Mouse (Mus musculus) forebrain, embryonic 11.5 days (tissue): Measurements from ENCODE around the gene Cabp4. TPM values are rescaled to one million over a fixed set of nuclear protein-coding genes. Genes with fewer than 3 reads are reported as not detected.

Source experiments
- ATAC-seq: fragments of 200-750 bp; cut with Nextera tagmentation; replicated peaks from 2 replicates; pipeline ENCODE4 v1.8.0; 2017; ENCODE audit warnings: moderate TSS enrichment; ENCODE audit not compliant: low FRiP score
- DNase-seq: peaks from one replicate; pipeline ENCODE4 v3.0.0-alpha.2; 2017; ENCODE audit warnings: low spot score
- H3K27ac ChIP-seq: fragments of 300-500 bp; sonication (generic); 2 replicates; pipeline ENCODE4 v1.5.1; 2014; ENCODE audit warnings: low read depth, low read length
- H3K27me3 ChIP-seq: fragments of 300-500 bp; sonication (generic); 2 replicates; pipeline ENCODE4 v1.6.1; 2014; ENCODE audit warnings: mild to moderate bottlenecking, low read length, mixed read lengths; ENCODE audit not compliant: control insufficient read depth, insufficient read depth
- H3K36me3 ChIP-seq: fragments of 300-500 bp; sonication (generic); 2 replicates; pipeline ENCODE4 v1.6.1; 2014; ENCODE audit warnings: mild to moderate bottlenecking, low read length, moderate library complexity, mixed read lengths; ENCODE audit not compliant: control insufficient read depth, insufficient read depth
- H3K4me1 ChIP-seq: fragments of 300-500 bp; sonication (generic); replicated peaks from 2 replicates; pipeline ENCODE4 v1.6.1; 2014; ENCODE audit warnings: low read length, mixed read lengths; ENCODE audit not compliant: control insufficient read depth, insufficient read depth
- H3K4me2 ChIP-seq: fragments of 300-500 bp; sonication (generic); 2 replicates; pipeline ENCODE4 v1.6.1; 2014; ENCODE audit warnings: low read depth, mild to moderate bottlenecking, low read length, moderate library complexity, mixed read lengths; ENCODE audit not compliant: severe bottlenecking
- H3K4me3 ChIP-seq: fragments of 300-500 bp; sonication (generic); 2 replicates; pipeline ENCODE4 v1.5.1; 2014; ENCODE audit warnings: low read depth, low read length
- H3K9ac ChIP-seq: fragments of 300-500 bp; sonication (generic); 2 replicates; pipeline ENCODE4 v1.6.1; 2014; ENCODE audit warnings: low read length
- H3K9me3 ChIP-seq: fragments of 300-500 bp; sonication (generic); 2 replicates; pipeline ENCODE4 v1.6.1; 2016; ENCODE audit warnings: low read length, mixed read lengths; ENCODE audit not compliant: control insufficient read depth
- WGBS: fragments of 180-500 bp; shearing (Covaris S2); extraction: QIAGEN DNeasy Blood & Tissue Kit; methylation state at CpG from one replicate; pipeline ENCODE4 v1.1.7; 2014; 5-methylcytosine and 5-hydroxymethylcytosine counted together
- polyA plus RNA-seq: library from polyadenylated mRNA; unstranded; fragments of >200 nt; fragmentation: Nextera tagmentation; extraction: Ambion mirVana; gene quantifications from 2 replicates; pipeline ENCODE4 v1.2.1, GENCODE M21; 2014

Cabp4 gene
- polyA plus RNA-seq, 1 experiment from 2014 or later = not detected

GRCm38 (mm10) chr19:4094774-4095303 is 49.0 kb downstream of the Cabp4 start:
- H3K4me2 ChIP-seq = no peak overlapping the region
- no peak overlapping the region for H3K4me3 ChIP-seq
- no peaks in the 10 kb centered on the region for H3K36me3 ChIP-seq
- no peak overlapping the region for H3K27ac ChIP-seq
- H3K27me3 ChIP-seq = no peaks in the 10 kb centered on the region
- H3K9ac ChIP-seq = no peak overlapping the region
- DNase-seq (no peak), ATAC-seq (no peak)
- H3K9me3 ChIP-seq = no peaks in the 10 kb centered on the region
- peaks cover 8% of the 10 kb centered on the region; the same call in 1 of the 2 replicates for H3K4me1 ChIP-seq
- 84% methylated on average over 5 of the region's 5 CpGs for WGBS

- ATAC-seq (no peak), DNase-seq (no peak)
- H3K4me3 ChIP-seq = no peak overlapping the region
- no peaks in the 10 kb centered on the region for H3K9me3 ChIP-seq
- peaks cover 7% of the 10 kb centered on the region; the same call in 1 of the 2 replicates for H3K4me1 ChIP-seq
- H3K27ac ChIP-seq = no peak overlapping the region
- H3K9ac ChIP-seq = no peak overlapping the region
- H3K36me3 ChIP-seq = no peaks in the 10 kb centered on the region
- 88% methylated on average over 3 of the region's 3 CpGs for WGBS
- no peaks in the 10 kb centered on the region for H3K27me3 ChIP-seq
- no peak overlapping the region for H3K4me2 ChIP-seq
Measured at GRCm38 (mm10) chr19:4094348-4094747, 49.5 kb downstream of the Cabp4 start.

DNA sequence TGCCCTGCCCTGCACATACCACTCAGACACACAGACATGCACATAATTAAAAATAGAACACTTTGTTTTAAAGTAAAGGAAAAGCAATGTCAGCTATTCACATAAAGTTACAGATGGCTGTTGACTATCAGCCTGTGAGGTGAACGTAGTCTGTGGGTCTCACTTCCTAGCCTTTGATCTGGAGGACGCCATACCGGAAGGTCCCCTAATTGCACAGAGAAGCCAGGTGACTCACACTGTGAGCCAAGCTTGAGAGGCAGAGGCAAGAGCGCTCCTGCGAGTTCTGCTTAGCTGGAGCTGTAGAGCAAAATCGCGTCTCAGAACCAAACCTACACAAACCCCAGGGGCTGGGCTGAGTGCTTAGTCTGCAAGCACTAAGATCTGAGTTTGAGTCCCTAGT is 50.1 kb downstream of the Cabp4 start:
- no peaks in the 10 kb centered on the region for H3K27me3 ChIP-seq
- H3K4me1 ChIP-seq = peaks cover 5% of the 10 kb centered on the region; the same call in 1 of the 2 replicates
- DNase-seq (no peak), ATAC-seq (no peak)
- no peaks in the 10 kb centered on the region for H3K9me3 ChIP-seq
- H3K27ac ChIP-seq = no peak overlapping the region
- H3K9ac ChIP-seq = no peak overlapping the region
- H3K36me3 ChIP-seq = no peaks in the 10 kb centered on the region
- no peak overlapping the region for H3K4me3 ChIP-seq
- H3K4me2 ChIP-seq = no peak overlapping the region
- WGBS = 81% methylated on average over 7 of the region's 7 CpGs

GRCm38 (mm10) chr19:4092750-4093149 is 51.1 kb downstream of the Cabp4 start:
- H3K9ac ChIP-seq = no peak overlapping the region
- H3K4me2 ChIP-seq = no peak overlapping the region
- H3K27ac ChIP-seq = no peak overlapping the region
- no peaks in the 10 kb centered on the region for H3K27me3 ChIP-seq
- WGBS = 88% methylated on average over 3 of the region's 3 CpGs
- no peak overlapping the region for H3K4me3 ChIP-seq
- no peaks in the 10 kb centered on the region for H3K36me3 ChIP-seq
- no peaks in the 10 kb centered on the region for H3K9me3 ChIP-seq
- no peak for ATAC-seq
- H3K4me1 ChIP-seq = peaks cover 2% of the 10 kb centered on the region; the same call in 1 of the 2 replicates
- DNase-seq = no peak

DNA sequence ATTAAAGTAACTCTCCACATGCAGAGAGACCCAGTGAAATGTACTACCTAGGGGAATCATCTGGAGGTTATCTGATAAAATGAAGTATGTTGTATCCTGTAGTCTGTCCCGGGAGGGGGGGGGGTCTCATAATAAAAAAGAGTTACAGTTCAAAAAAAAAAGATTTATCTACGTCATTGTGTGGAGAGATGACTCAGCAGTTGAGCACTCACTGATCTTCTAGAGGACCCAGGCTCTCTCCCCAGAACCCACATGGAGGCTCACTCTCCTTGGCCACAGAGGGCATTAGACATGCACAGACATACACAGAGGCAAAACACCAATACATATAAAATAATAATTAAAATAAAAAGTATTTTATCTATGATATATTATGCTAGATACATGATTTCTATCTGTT is 52.5 kb downstream of the Cabp4 start:
- ATAC-seq (no peak), DNase-seq (no peak)
- H3K36me3 ChIP-seq = no peaks in the 10 kb centered on the region
- no peaks in the 10 kb centered on the region for H3K27me3 ChIP-seq
- WGBS = 68% methylated on average over 2 of the region's 2 CpGs
- H3K4me3 ChIP-seq = no peak overlapping the region
- H3K4me2 ChIP-seq = no peak overlapping the region
- H3K27ac ChIP-seq = no peak overlapping the region
- no peak overlapping the region for H3K9ac ChIP-seq
- H3K4me1 ChIP-seq = no peaks in the 10 kb centered on the region; the same call in 1 of the 2 replicates
- no peaks in the 10 kb centered on the region for H3K9me3 ChIP-seq

GRCm38 (mm10) chr19:4090446-4090845 is 53.4 kb downstream of the Cabp4 start:
- Histone ChIP-seq H3K4me3 (no peak overlapping the region), H3K4me1 (no peaks in the 10 kb centered on the region), H3K9me3 (no peaks in the 10 kb centered on the region), H3K36me3 (no peaks in the 10 kb centered on the region), H3K4me2 (no peak overlapping the region), H3K9ac (no peak overlapping the region), H3K27ac (no peak overlapping the region), H3K27me3 (no peaks in the 10 kb centered on the region)
- DNase-seq (no peak), ATAC-seq (no peak)
- 90% methylated on average over 3 of the region's 3 CpGs for WGBS

DNA sequence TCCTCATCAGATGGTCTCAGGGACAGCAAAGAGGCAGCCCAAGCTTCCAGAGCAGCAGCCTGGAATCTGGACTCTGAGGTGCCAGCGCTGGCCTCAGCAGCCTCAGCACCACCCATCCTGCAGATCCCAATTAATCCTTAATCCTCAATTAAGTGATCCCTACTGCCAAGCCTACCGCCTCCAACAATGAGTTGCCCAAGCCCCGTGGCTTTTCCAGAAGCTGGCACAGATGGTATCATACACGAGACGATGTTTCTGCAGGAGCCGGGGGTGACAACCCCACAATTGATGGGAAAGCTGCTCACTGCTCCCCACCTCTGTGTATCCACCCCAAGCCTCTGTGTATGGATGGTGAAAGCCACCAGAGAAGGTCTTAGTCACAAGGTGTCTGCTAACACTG is 54.7 kb downstream of the Cabp4 start:
- no peaks in the 10 kb centered on the region for H3K36me3 ChIP-seq
- H3K4me3 ChIP-seq = no peak overlapping the region
- no peaks in the 10 kb centered on the region for H3K4me1 ChIP-seq
- DNase-seq (no peak), ATAC-seq (no peak)
- H3K27ac ChIP-seq = no peak overlapping the region
- 65% methylated on average over 6 of the region's 6 CpGs for WGBS
- H3K4me2 ChIP-seq = no peak overlapping the region
- H3K27me3 ChIP-seq = no peaks in the 10 kb centered on the region
- H3K9me3 ChIP-seq = no peaks in the 10 kb centered on the region
- no peak overlapping the region for H3K9ac ChIP-seq

- H3K36me3 ChIP-seq = no peaks in the 10 kb centered on the region
- WGBS = 55% methylated on average over 5 of the region's 5 CpGs
- H3K4me3 ChIP-seq = no peak overlapping the region
- DNase-seq (peak; percentile 46), ATAC-seq (no peak)
- H3K27me3 ChIP-seq = no peaks in the 10 kb centered on the region
- no peaks in the 10 kb centered on the region for H3K4me1 ChIP-seq
- no peak overlapping the region for H3K9ac ChIP-seq
- H3K27ac ChIP-seq = no peak overlapping the region
- no peak overlapping the region for H3K4me2 ChIP-seq
- no peaks in the 10 kb centered on the region for H3K9me3 ChIP-seq
Measured at GRCm38 (mm10) chr19:4088146-4088545, 55.7 kb downstream of the Cabp4 start.

- Histone ChIP-seq H3K4me2 (no peak overlapping the region), H3K27me3 (no peaks in the 10 kb centered on the region), H3K4me3 (no peak overlapping the region), H3K4me1 (no peaks in the 10 kb centered on the region), H3K36me3 (no peaks in the 10 kb centered on the region), H3K9ac (no peak overlapping the region), H3K27ac (no peak overlapping the region), H3K9me3 (no peaks in the 10 kb centered on the region)
- peak; percentile 41 for DNase-seq
- ATAC-seq = no peak
- WGBS = 87% methylated on average over 5 of the region's 5 CpGs
Measured at GRCm38 (mm10) chr19:4087090-4087489, 56.7 kb downstream of the Cabp4 start.
